Mouse (Mus musculus) CH12.LX (cell line): ENCODE data around the gene Tasp1.

Experiments used
- CTCF ChIP-seq, 2 experiments: IDR thresholded peaks in 1 of 2; conservative IDR thresholded peaks in 1 of 2; 2 replicates each; pipeline ENCODE4 v1.5.1; 2011 to 2012; ENCODE audit warnings: low read depth in 2 of 2, low read length in 2 of 2, improper control_type of control experiment in 1 of 2, inconsistent platforms in 1 of 2, mild to moderate bottlenecking in 1 of 2, moderate library complexity in 1 of 2
- ETS1 ChIP-seq: conservative IDR thresholded peaks from 2 replicates; pipeline ENCODE4 v1.6.1; 2012; ENCODE audit warnings: low read depth, mild to moderate bottlenecking, inconsistent platforms, low read length, improper control_type of control experiment, moderate library complexity
- POLR2AphosphoS2 ChIP-seq: IDR thresholded peaks from 2 replicates; pipeline ENCODE4 v1.6.1; 2011; ENCODE audit warnings: low read depth, low read length, improper control_type of control experiment

GRCm38 (mm10) chr2:140024937-140025336 lies 41.7 kb downstream of the Tasp1 start:
- TF ChIP-seq CTCF (conservative IDR thresholded peaks at IDR 0.05 in 1 of 2, IDR thresholded peaks at IDR 0.05 in 1 of 2; ENCODE audit: low read depth in 2 of 2, low read length in 2 of 2) (no peak), POLR2AphosphoS2 (no peak), ETS1 (no peak)
